Mouse (Mus musculus) inflammation-experienced regulatory T-cells, adult 6 months (primary cell): Measurements from ENCODE around the gene Gpr135. TPM values are rescaled to one million over a fixed set of nuclear protein-coding genes. Genes with fewer than 3 reads are reported as not detected.
"Not testable (repeated sequence)": the region's sequence is repeated elsewhere in the genome, so short reads cannot be mapped to it uniquely, and the experiment has no call there.

ENCODE experiments used
- ATAC-seq: one replicate; pipeline ENCODE4 v1.8.0; 2017
- polyA plus RNA-seq, 3 experiments: library from polyadenylated mRNA; unstranded; fragments of 100-300 nt; shearing (Covaris generic); gene quantifications; one replicate each; pipeline ENCODE4 v1.2.1; 2017

The Gpr135 gene
- polyA plus RNA-seq, 3 experiments from 2014 or later, result not detected

GRCm38 (mm10) chr12:72052571-72052970, 18.4 kb downstream of the Gpr135 start:
- no peak for ATAC-seq

- no peak for ATAC-seq
Observed at GRCm38 (mm10) chr12:72050821-72051220, 20.1 kb downstream of the Gpr135 start.

GRCm38 (mm10) chr12:72050156-72050555, 20.8 kb downstream of the Gpr135 start:
- ATAC-seq, result not testable (repeated sequence)

- no peak for ATAC-seq
Observed at GRCm38 (mm10) chr12:72047513-72047912, 23.4 kb downstream of the Gpr135 start.

- ATAC-seq, result no peak
Observed at GRCm38 (mm10) chr12:72041238-72041637, 29.7 kb downstream of the Gpr135 start.

DNA sequence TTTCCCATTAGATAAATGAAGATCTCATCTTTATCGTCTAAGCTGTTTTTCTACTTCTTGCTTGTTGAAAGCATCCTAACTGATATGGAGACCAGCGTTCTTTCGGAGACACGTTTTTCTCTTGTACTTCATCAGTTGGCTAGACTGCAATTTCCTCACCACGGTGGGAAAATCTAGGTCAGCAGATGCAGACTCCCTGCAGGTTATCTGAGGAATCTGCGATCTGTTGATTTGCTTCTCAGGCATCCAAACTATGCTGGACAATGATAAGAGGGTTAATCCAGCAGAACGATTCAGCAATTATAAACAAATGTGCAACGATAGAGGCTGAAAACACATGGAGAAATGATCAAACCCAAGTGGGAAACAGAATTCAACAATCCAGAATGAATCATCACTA, 31.4 kb downstream of the Gpr135 start:
- ATAC-seq, result no peak

DNA sequence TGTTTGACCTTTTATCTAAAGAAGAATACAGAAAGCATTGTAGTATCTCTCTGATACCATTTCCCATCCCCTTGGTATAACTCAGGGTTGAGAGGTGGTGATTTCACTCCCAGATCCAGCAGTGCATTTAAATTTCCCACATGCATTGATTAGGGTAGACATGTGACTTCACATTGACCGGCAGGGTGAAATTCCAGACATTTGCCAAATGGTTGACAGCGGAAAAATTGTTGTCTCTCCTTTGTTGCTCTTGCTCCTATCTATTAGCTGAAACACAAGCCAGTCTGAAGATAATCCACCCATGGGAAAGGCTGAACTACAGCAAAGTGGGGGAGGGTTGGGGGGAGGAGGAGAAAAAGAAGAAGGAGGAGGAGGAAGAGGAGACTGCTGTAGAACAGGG, 32.1 kb downstream of the Gpr135 start:
- ATAC-seq, result no peak

- ATAC-seq, result no peak
Observed at GRCm38 (mm10) chr12:72037049-72037448, 33.9 kb downstream of the Gpr135 start.

- no peak for ATAC-seq
Observed at GRCm38 (mm10) chr12:72036097-72036661, 34.7 kb downstream of the Gpr135 start.

DNA sequence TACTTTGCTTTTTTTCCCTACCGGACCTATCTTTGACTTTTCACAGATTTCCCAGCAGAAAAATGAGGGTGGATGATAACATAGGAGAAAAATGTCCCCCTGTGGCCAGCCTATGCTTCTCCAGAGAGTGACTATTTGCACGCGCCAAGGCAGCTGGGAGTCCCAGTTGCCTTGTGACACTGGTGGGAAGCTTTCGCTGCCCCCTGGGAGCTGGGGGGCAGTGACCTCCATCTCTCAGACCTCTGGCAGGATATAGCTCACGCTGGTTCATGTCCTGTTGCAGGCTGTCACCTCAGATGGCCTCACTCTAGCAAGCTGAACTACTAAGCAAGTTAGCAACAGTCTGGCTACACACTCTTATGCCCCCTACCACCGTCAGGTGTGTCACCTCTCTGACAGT, 39.1 kb downstream of the Gpr135 start:
- no peak for ATAC-seq

GRCm38 (mm10) chr12:72031171-72031570, 39.8 kb downstream of the Gpr135 start:
- ATAC-seq, result no peak

DNA sequence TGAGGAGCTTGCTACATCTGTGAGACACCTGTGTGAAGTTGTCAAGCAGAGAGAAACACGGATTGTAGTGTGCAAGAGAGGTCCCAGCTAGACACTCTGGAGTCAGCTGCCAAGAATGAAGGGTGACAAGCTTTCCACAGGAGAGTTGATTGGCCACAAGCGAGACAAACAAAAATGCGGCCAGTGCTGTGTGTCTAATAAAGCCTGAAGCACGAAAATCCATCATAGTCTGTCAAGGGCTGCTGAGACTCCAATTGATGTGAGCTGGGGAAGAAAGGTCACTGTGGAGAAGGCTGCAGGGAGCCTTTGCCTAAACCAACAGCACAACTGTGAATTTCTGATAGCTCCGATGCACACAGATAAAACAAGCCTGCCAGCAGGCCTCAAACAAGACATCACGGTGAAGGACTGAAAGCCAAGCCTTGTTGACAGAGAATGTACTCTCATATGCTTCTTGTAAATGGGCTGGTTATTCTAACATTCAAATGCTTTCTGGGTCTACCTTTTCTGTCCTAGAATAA, 45.6 kb downstream of the Gpr135 start:
- no peak for ATAC-seq

GRCm38 (mm10) chr12:72023572-72023971, 47.4 kb downstream of the Gpr135 start:
- ATAC-seq, result no peak

DNA sequence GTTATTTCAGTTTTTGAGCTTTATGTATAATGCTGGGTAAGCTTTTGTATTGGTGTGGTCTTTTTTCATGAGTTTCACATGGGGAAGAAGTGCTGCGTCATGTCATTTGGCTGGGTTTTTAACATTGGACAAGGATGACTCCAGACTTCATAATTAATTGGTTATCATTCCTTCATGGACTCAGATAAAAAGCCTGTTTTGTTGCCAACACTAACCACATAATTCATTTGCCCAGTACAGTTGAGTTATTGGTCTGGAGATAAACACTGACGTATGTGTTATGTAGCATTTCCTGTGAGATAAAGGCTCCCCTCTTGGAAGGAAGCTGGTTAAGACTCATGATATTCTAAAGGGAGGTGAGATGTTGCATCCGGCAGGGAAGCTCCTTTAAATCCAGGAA, 48.1 kb downstream of the Gpr135 start:
- ATAC-seq, result no peak

GRCm38 (mm10) chr12:72021543-72021942, 49.4 kb downstream of the Gpr135 start:
- no peak for ATAC-seq

- ATAC-seq, result no peak
Observed at GRCm38 (mm10) chr12:72020285-72020684, 50.6 kb downstream of the Gpr135 start.

Other genes starting within 250 kb of the Gpr135 start
- 1 to 10 TPM; 1.4 to 3.0 (median 1.6) TPM for gene Daam1, start 240.0 kb downstream of the Gpr135 start, polyA plus RNA-seq
- gene L3hypdh, start 14.3 kb upstream of the Gpr135 start, polyA plus RNA-seq, result under 1 TPM in 2 of 3 experiments, not detected in 1; 0.17 to 0.30 TPM
- gene Jkamp, start 14.5 kb upstream of the Gpr135 start, polyA plus RNA-seq, result 10 to 100 TPM; 28.6 to 39.8 (median 32.8) TPM
- under 1 TPM in 2 of 3 experiments, not detected in 1; 0.21 to 0.28 TPM for gene Ccdc175, start 113.9 kb upstream of the Gpr135 start, polyA plus RNA-seq